Mouse (Mus musculus): ENCODE measurements around the gene Hoxa10. TPM values are rescaled to one million over a fixed set of nuclear protein-coding genes. Genes with fewer than 3 reads are reported as not detected.
A peak's percentile ranks its signal among the peaks of the same experiment; 100 is the strongest.

Hoxa10 gene
- polyA plus RNA-seq, 1 experiment from 2014 or later, result not detected

- ATAC-seq (no peak), DNase-seq (no peak)
- no peak for TF ChIP-seq CTCF (IDR thresholded peaks at IDR 0.05; ENCODE audit: low read depth)
- TF ChIP-seq EP300 (IDR thresholded peaks at IDR 0.05; ENCODE audit: low read depth), result no peak
- H3K4me2 ChIP-seq (ENCODE audit: low read depth, low read length), result no peak overlapping the region
- no peaks in the 10 kb centered on the region for H3K9me3 ChIP-seq (ENCODE audit: low read length)
- peaks cover 97% of the 10 kb centered on the region for H3K27me3 ChIP-seq (ENCODE audit: insufficient read depth, low read length)
- peaks cover 2% of the 10 kb centered on the region; the same call in 1 of the 2 replicates for H3K4me1 ChIP-seq (ENCODE audit: insufficient read depth)
- no peak overlapping the region for H3K27ac ChIP-seq (ENCODE audit: low read depth)
- WGBS (ENCODE audit: insufficient replicate concordance), result 26% methylated on average over 12 of the region's 12 CpGs
- H3K9ac ChIP-seq (replicated peaks), result no peak overlapping the region
- no peak overlapping the region for H3K4me3 ChIP-seq (ENCODE audit: low read depth, low read length)
- H3K36me3 ChIP-seq (replicated peaks; ENCODE audit: insufficient read depth, low read length), result no peaks in the 10 kb centered on the region
Measured at GRCm38 (mm10) chr6:52209685-52210046, 31.0 kb downstream of the Hoxa10 start.

GRCm38 (mm10) chr6:52208868-52209684 is 31.6 kb downstream of the Hoxa10 start:
- peak overlapping the region; percentile 29 for H3K4me3 ChIP-seq (ENCODE audit: low read depth, low read length)
- no peak overlapping the region for H3K9ac ChIP-seq (replicated peaks)
- no peak overlapping the region for H3K27ac ChIP-seq (ENCODE audit: low read depth)
- no peak for ATAC-seq
- H3K36me3 ChIP-seq (replicated peaks; ENCODE audit: insufficient read depth, low read length), result no peaks in the 10 kb centered on the region
- H3K4me2 ChIP-seq (ENCODE audit: low read depth, low read length), result peak overlapping the region; percentile 52
- peak; percentile 13 for DNase-seq
- H3K27me3 ChIP-seq (ENCODE audit: insufficient read depth, low read length), result peaks cover 97% of the 10 kb centered on the region
- H3K4me1 ChIP-seq (ENCODE audit: insufficient read depth), result peaks cover 6% of the 10 kb centered on the region
- no peaks in the 10 kb centered on the region for H3K9me3 ChIP-seq (ENCODE audit: low read length)
- 14% methylated on average over 18 of the region's 18 CpGs for WGBS (ENCODE audit: insufficient replicate concordance)
- no peak for TF ChIP-seq CTCF (IDR thresholded peaks at IDR 0.05; ENCODE audit: low read depth)
- TF ChIP-seq EP300 (IDR thresholded peaks at IDR 0.05; ENCODE audit: low read depth), result no peak

GRCm38 (mm10) chr6:52208072-52208867 is 32.4 kb downstream of the Hoxa10 start, which contains the start of gene Hoxa6:
Gene Hoxa6, minus strand, starts transcription at chr6:52208722.
- Histone ChIP-seq H3K27ac (ENCODE audit: low read depth) (no peak within 1 kb of the TSS), H3K9me3 (ENCODE audit: low read length) (no peaks in the 10 kb centered on the region), H3K4me3 (ENCODE audit: low read depth, low read length) (peak within 1 kb of the TSS; percentile 29), H3K9ac (replicated peaks) (no peak within 1 kb of the TSS), H3K4me2 (ENCODE audit: low read depth, low read length) (peak within 1 kb of the TSS; percentile 52), H3K36me3 (replicated peaks; ENCODE audit: insufficient read depth, low read length) (no peaks in the 10 kb centered on the region), H3K4me1 (ENCODE audit: insufficient read depth) (peaks cover 6% of the 10 kb centered on the region), H3K27me3 (ENCODE audit: insufficient read depth, low read length) (peaks cover 97% of the 10 kb centered on the region)
- TF ChIP-seq CTCF (IDR thresholded peaks at IDR 0.05; ENCODE audit: low read depth) (no peak), EP300 (IDR thresholded peaks at IDR 0.05; ENCODE audit: low read depth) (no peak)
- no peak for ATAC-seq
- DNase-seq, result peak; percentile 39
- WGBS (ENCODE audit: insufficient replicate concordance), result 11% methylated on average over 47 of the region's 47 CpGs

GRCm38 (mm10) chr6:52207684-52207976 is 33.0 kb downstream of the Hoxa10 start:
- H3K4me3 ChIP-seq (ENCODE audit: low read depth, low read length), result no peak overlapping the region
- no peak overlapping the region for H3K27ac ChIP-seq (ENCODE audit: low read depth)
- H3K9ac ChIP-seq (replicated peaks), result no peak overlapping the region
- DNase-seq, result no peak
- no peak overlapping the region for H3K4me2 ChIP-seq (ENCODE audit: low read depth, low read length)
- TF ChIP-seq EP300 (IDR thresholded peaks at IDR 0.05; ENCODE audit: low read depth), result no peak
- TF ChIP-seq CTCF (IDR thresholded peaks at IDR 0.05; ENCODE audit: low read depth), result no peak
- no peaks in the 10 kb centered on the region for H3K36me3 ChIP-seq (replicated peaks; ENCODE audit: insufficient read depth, low read length)
- H3K9me3 ChIP-seq (ENCODE audit: low read length), result no peaks in the 10 kb centered on the region
- peaks cover 97% of the 10 kb centered on the region for H3K27me3 ChIP-seq (ENCODE audit: insufficient read depth, low read length)
- no peak for ATAC-seq
- H3K4me1 ChIP-seq (ENCODE audit: insufficient read depth), result peaks cover 6% of the 10 kb centered on the region

- no peaks in the 10 kb centered on the region for H3K9me3 ChIP-seq (ENCODE audit: low read length)
- DNase-seq, result no peak
- no peaks in the 10 kb centered on the region for H3K36me3 ChIP-seq (replicated peaks; ENCODE audit: insufficient read depth, low read length)
- TF ChIP-seq CTCF (IDR thresholded peaks at IDR 0.05; ENCODE audit: low read depth), result no peak
- no peak for TF ChIP-seq EP300 (IDR thresholded peaks at IDR 0.05; ENCODE audit: low read depth)
- no peak overlapping the region for H3K27ac ChIP-seq (ENCODE audit: low read depth)
- peaks cover 95% of the 10 kb centered on the region for H3K27me3 ChIP-seq (ENCODE audit: insufficient read depth, low read length)
- H3K4me3 ChIP-seq (ENCODE audit: low read depth, low read length), result no peak overlapping the region
- 35% methylated on average over 4 of the region's 4 CpGs for WGBS (ENCODE audit: insufficient replicate concordance)
- H3K9ac ChIP-seq (replicated peaks), result no peak overlapping the region
- H3K4me2 ChIP-seq (ENCODE audit: low read depth, low read length), result no peak overlapping the region
- ATAC-seq, result no peak
- H3K4me1 ChIP-seq (ENCODE audit: insufficient read depth), result peaks cover 6% of the 10 kb centered on the region; the same call in 1 of the 2 replicates
Measured at GRCm38 (mm10) chr6:52206882-52207683, 33.6 kb downstream of the Hoxa10 start.

Measured in liver, postnatal 0 days (tissue).